Mouse (Mus musculus): Measurements from ENCODE around the gene Lsm14a.

GRCm38 (mm10) chr7:34347041-34347440 is 46.1 kb downstream of the Lsm14a start:
- TF ChIP-seq POLR2A (IDR thresholded peaks at IDR 0.05; ENCODE audit: extremely low read depth, insufficient read depth, low read length) = no peak
- no peak for TF ChIP-seq CTCF (IDR thresholded peaks at IDR 0.05; ENCODE audit: extremely low read depth, insufficient read depth, low read length)
